Mouse (Mus musculus) limb, embryonic 13.5 days (tissue): Measurements from ENCODE around the gene Samd4b. TPM values are rescaled to one million over a fixed set of nuclear protein-coding genes. Genes with fewer than 3 reads are reported as not detected.
"Not testable (repeated sequence)": the region's sequence is repeated elsewhere in the genome, so short reads cannot be mapped to it uniquely, and the experiment has no call there.

Experiments used
- ATAC-seq: fragments of 200-750 bp; cut with Nextera tagmentation; 2 replicates; pipeline ENCODE4 v1.8.0; 2017; ENCODE audit warnings: low read depth, moderate number of reproducible peaks, moderate TSS enrichment; ENCODE audit not compliant: low FRiP score
- H3K27ac ChIP-seq: fragments of 300-500 bp; sonication (generic); 2 replicates; pipeline ENCODE4 v1.5.1; 2015; ENCODE audit warnings: inconsistent platforms, mild to moderate bottlenecking, moderate library complexity
- H3K27me3 ChIP-seq: fragments of 300-500 bp; sonication (generic); 2 replicates; pipeline ENCODE4 v1.6.1; 2015; ENCODE audit warnings: mild to moderate bottlenecking, inconsistent platforms
- H3K36me3 ChIP-seq: fragments of 300-500 bp; sonication (generic); 2 replicates; pipeline ENCODE4 v1.6.1; 2015; ENCODE audit warnings: inconsistent platforms, mild to moderate bottlenecking, moderate library complexity
- H3K4me1 ChIP-seq: fragments of 300-500 bp; sonication (generic); 2 replicates; pipeline ENCODE4 v1.6.1; 2015; ENCODE audit warnings: inconsistent platforms
- H3K4me2 ChIP-seq: fragments of 300-500 bp; sonication (generic); replicated peaks from 2 replicates; pipeline ENCODE4 v1.6.1; 2015; ENCODE audit warnings: inconsistent platforms, mild to moderate bottlenecking, moderate library complexity
- H3K4me3 ChIP-seq: fragments of 300-500 bp; sonication (generic); 2 replicates; pipeline ENCODE4 v1.5.1; 2015; ENCODE audit warnings: moderate library complexity, mild to moderate bottlenecking, inconsistent platforms
- H3K9ac ChIP-seq: fragments of 300-500 bp; sonication (generic); 2 replicates; pipeline ENCODE4 v1.6.1; 2015; ENCODE audit warnings: mild to moderate bottlenecking, inconsistent platforms
- H3K9me3 ChIP-seq: fragments of 300-500 bp; sonication (generic); 2 replicates; pipeline ENCODE4 v1.6.1; 2016; ENCODE audit warnings: inconsistent platforms
- WGBS: fragments of 180-500 bp; shearing (Covaris S2); methylation state at CpG from one replicate; pipeline ENCODE4 v1.1.7; 2015; 5-methylcytosine and 5-hydroxymethylcytosine counted together
- polyA plus RNA-seq: library from polyadenylated mRNA; unstranded; fragments of >200 nt; fragmentation: Nextera tagmentation; extraction: Ambion mirVana; gene quantifications from 2 replicates; pipeline ENCODE4 v1.2.1, GENCODE M21; 2015

Gene Samd4b
- polyA plus RNA-seq, 1 experiment from 2014 or later, result 31.7 TPM

DNA sequence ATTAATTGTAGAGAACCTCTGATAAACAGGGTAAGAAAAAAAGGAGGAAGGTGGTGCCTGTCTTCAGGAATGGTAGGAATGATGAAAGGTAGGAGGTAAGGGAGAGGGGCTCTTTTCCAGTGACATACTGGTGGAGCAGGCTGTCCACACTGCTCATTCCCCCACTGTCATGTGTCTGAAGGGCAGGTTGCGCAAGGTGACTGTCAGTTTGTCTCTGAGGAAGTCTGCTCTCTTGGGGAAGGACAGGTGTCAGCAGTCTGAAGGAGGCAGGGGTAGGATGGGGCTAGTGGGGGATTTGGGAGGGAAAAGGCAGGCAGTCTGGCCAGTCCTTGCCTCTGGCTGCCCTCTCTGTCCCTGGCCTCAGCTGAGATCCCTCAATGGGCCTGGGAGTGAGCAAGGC lies 196.9 kb downstream of the Samd4b start:
- no peak overlapping the region for H3K9ac ChIP-seq
- no peaks in the 10 kb centered on the region for H3K9me3 ChIP-seq
- no peak overlapping the region for H3K27ac ChIP-seq
- H3K4me2 ChIP-seq, result no peak overlapping the region
- no peaks in the 10 kb centered on the region for H3K27me3 ChIP-seq
- no peak for ATAC-seq
- peaks cover 95% of the 10 kb centered on the region for H3K36me3 ChIP-seq
- no peaks in the 10 kb centered on the region for H3K4me1 ChIP-seq
- WGBS, result 100% methylated on average over 1 of the region's 1 CpGs
- H3K4me3 ChIP-seq, result no peak overlapping the region

DNA sequence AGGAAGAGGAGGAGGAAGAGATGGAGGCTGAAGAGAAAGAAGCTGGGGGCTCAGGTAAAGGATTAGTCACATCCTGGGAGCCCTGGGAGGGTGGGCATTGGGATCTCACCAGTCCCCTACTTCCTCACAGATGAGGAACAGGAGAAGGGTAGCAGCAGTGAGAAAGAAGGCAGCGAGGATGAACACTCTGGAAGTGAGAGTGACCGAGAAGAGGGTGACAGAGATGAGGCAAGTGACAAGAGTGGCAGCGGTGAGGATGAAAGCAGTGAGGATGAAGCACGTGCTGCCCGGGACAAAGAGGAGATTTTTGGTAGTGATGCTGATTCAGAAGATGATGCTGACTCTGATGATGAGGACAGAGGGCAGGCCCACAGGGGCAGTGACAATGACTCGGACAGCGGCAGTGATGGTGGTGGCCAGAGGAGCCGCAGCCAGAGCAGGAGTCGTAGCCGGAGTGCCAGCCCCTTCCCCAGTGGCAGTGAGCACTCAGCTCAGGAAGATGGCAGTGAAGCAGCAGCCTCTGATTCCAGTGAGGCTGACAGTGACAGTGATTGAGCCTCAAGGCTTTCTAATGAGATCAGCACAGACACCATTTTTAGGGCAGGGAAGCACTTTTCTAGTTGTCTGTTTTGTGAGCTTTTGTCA lies 199.1 kb downstream of the Samd4b start:
- WGBS, result 91% methylated on average over 10 of the region's 10 CpGs
- H3K9me3 ChIP-seq, result no peaks in the 10 kb centered on the region
- no peak overlapping the region for H3K27ac ChIP-seq
- no peak for ATAC-seq
- no peak overlapping the region for H3K4me3 ChIP-seq
- peaks cover 90% of the 10 kb centered on the region for H3K36me3 ChIP-seq
- H3K27me3 ChIP-seq, result no peaks in the 10 kb centered on the region
- H3K4me1 ChIP-seq, result peaks cover 2% of the 10 kb centered on the region
- no peak overlapping the region for H3K9ac ChIP-seq
- H3K4me2 ChIP-seq, result no peak overlapping the region

DNA sequence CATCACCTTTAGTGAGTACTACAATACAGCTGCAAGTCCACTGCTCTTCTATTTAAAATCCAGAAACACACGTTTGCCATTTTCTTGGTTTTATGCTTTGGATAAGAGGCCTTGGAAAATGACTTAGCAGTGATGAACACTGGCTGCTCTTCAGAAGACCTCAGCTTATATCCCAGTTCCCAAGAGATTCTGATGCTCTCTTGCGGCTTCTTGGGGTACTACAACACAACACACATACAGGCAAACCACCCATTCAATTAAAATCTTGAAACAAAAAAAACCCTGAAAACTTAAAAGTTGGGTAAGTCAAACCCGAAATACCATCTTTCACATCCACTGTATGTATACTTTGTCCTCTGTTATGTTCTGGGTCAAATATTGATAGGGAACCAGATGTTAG lies 199.9 kb downstream of the Samd4b start:
- Histone ChIP-seq H3K27me3 (no peaks in the 10 kb centered on the region), H3K4me2 (no peak overlapping the region), H3K9me3 (no peaks in the 10 kb centered on the region), H3K27ac (no peak overlapping the region), H3K36me3 (peaks cover 82% of the 10 kb centered on the region), H3K9ac (no peak overlapping the region), H3K4me3 (no peak overlapping the region), H3K4me1 (peaks cover 8% of the 10 kb centered on the region)
- ATAC-seq, result no peak
- WGBS, result 73% methylated on average over 3 of the region's 3 CpGs

DNA sequence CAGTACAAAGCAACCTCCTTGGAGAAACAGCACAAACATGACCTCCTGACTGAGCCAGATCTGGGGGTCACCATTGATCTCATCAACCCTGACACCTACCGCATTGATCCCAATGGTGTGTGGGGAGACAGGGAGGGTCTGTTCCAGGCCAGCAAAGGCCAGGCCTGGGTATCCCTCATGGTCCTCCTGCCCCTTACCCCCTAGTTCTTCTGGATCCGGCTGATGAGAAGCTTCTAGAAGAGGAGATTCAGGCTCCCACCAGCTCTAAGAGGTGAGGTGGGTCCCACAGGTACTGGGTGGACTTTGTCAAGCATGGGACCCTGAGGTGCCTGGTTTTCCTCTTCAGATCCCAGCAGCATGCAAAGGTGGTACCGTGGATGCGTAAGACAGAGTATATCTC lies 202.5 kb downstream of the Samd4b start:
- Histone ChIP-seq H3K4me2 (no peak overlapping the region), H3K4me3 (no peak overlapping the region), H3K9ac (no peak overlapping the region), H3K27ac (no peak overlapping the region), H3K4me1 (peaks cover 17% of the 10 kb centered on the region), H3K9me3 (no peaks in the 10 kb centered on the region), H3K36me3 (peaks cover 61% of the 10 kb centered on the region), H3K27me3 (no peaks in the 10 kb centered on the region)
- WGBS, result 93% methylated on average over 4 of the region's 4 CpGs
- ATAC-seq, result no peak

DNA sequence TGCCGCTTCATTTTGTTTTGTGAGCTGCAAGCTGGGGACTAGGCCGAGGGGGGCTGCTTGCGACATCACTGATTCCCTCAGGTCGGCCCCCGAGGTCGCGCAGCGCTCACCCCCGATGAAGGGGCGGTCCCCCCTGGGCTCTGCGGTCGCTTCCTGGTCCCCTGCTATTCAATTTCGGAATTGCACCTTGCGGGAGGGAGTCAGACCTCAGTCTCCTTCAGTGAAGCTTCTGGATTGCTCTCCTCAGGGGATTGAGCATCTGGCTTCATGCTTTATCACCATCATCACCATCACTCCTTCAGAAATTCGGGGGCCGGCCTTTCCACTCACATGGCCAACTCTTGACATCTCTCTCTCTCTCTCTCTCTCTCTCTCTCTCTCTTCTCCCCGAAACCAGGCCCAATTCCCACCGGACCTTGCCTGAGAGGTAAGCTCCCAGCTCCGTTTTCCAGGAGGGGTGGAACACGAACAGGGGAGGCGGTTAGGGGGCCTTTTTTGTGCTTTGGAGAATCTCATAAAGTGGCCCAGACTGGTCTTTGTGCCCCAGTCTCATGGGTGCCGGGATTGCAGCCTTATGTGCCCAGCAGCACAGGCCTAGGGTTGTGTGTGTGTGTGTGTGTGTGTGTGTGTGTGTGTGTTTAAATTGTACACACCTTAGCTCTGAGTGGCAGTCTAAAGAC lies 204.5 kb downstream of the Samd4b start:
- peaks cover 17% of the 10 kb centered on the region for H3K4me1 ChIP-seq
- no peak for ATAC-seq
- H3K9me3 ChIP-seq, result no peaks in the 10 kb centered on the region
- H3K9ac ChIP-seq, result peak overlapping the region; percentile 92
- peak overlapping the region; percentile 96 for H3K4me2 ChIP-seq
- no peaks in the 10 kb centered on the region for H3K27me3 ChIP-seq
- peak overlapping the region; percentile 93 for H3K4me3 ChIP-seq
- H3K36me3 ChIP-seq, result peaks cover 61% of the 10 kb centered on the region
- 4% methylated on average over 22 of the region's 22 CpGs for WGBS
- peak overlapping the region; percentile 76 for H3K27ac ChIP-seq

DNA sequence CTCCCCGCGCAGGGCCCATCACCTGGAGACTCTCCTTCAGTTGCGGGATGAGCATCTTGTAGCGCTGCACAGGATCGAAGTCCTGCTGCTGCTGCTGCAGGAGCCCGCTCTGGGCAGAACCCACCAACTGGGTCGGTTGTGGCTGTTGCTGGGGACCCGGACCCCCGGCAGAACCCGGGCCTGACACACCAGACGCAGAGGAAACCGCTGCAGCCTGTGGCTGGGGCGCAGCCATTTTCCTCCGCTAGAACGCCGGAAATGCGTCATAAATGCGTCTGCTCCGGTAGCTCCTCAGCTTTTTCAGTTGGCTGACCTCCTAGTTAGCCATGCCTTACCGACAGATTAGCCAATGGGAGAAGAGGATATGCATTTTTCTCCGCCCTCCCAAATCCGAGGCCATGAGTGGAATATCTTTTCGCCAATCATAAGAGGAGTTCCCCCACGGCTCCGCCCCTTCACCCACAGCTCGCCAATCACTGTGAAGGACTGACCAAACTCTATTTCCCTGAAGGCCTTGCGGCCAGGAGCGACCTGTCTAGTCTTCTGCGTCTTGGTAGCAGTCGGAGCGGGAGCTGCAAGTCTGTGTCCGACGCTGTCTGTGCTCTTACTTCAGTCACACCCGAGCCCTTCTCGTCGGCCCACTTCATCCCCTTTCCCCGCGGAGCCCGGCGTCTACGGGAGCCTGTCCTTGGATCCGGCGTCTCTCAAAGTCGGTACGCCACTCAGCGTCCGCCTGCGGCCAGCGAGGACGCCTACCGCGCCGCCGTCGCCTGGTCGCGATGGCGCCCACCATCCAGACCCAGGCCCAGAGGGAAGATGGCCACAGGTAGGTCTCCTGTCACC lies 205.3 kb downstream of the Samd4b start, which contains the start of the genes Med29 and Paf1:
Gene Med29 (minus strand): TSS at position 280 of the 843 bp plus-strand sequence.
Gene Paf1 (plus strand): TSS at position 523 of the 843 bp plus-strand sequence.
- Histone ChIP-seq H3K36me3 (peaks cover 61% of the 10 kb centered on the region), H3K9me3 (no peaks in the 10 kb centered on the region), H3K4me3 (peak within 1 kb of the TSS; percentile 93), H3K27ac (peak within 1 kb of the TSS; percentile 76), H3K9ac (peak within 1 kb of the TSS; percentile 92), H3K4me2 (peak within 1 kb of the TSS; percentile 96), H3K4me1 (peaks cover 17% of the 10 kb centered on the region), H3K27me3 (no peaks in the 10 kb centered on the region)
- under 1% methylated on average over 58 of the region's 58 CpGs for WGBS
- ATAC-seq, result peak; percentile 99

DNA sequence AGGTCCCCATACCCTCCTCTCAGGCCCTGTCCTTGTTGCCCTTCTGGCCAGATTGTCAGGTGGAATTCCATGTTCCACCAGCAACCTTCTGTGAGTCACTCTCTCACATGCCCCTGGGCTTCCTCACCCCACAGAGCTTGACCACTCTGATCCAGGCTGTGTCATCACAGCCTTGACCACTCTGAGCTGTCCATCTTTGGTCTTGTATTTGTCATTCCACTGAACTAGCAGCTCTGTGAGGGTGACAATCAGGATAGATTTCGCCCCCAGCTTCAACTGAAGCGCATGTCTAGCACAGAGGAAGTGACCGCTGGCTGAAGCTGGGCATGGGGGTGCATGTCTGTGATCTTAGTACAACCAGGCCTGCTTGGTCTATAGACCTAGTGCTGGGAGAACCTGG lies 207.6 kb downstream of the Samd4b start:
- peaks cover 61% of the 10 kb centered on the region for H3K36me3 ChIP-seq
- no peak overlapping the region for H3K9ac ChIP-seq
- no peak overlapping the region for H3K4me2 ChIP-seq
- no peak for ATAC-seq
- no peak overlapping the region for H3K4me3 ChIP-seq
- H3K4me1 ChIP-seq, result peaks cover 23% of the 10 kb centered on the region
- no peaks in the 10 kb centered on the region for H3K9me3 ChIP-seq
- no peaks in the 10 kb centered on the region for H3K27me3 ChIP-seq
- H3K27ac ChIP-seq, result no peak overlapping the region
- WGBS, result 96% methylated on average over 3 of the region's 3 CpGs

DNA sequence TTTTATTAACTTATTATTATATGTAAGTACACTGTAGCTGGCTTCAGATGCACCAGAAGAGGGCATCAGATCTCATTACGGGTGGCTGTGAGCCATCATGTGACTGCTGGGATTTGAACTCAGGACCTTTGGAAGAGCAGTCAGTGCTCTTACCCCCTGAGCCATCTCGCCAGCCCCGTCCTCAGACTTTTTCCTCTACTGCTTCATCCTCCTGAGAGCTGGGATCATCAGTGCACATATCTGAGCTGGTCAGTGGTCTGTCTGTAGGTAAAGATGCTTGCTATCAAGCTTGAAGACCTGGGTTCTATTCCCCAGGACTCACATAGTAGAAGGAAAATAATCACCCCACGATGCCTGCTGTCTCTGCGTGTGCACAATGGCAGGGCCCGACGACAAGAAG lies 210.6 kb downstream of the Samd4b start:
- 89% methylated on average over 7 of the region's 7 CpGs for WGBS
- H3K27me3 ChIP-seq, H3K27ac ChIP-seq, ATAC-seq, H3K9ac ChIP-seq, H3K9me3 ChIP-seq, H3K4me3 ChIP-seq, H3K4me2 ChIP-seq: not testable (repeated sequence)
- H3K4me1 ChIP-seq, result peaks cover 29% of the 10 kb centered on the region
- peaks cover 52% of the 10 kb centered on the region for H3K36me3 ChIP-seq

DNA sequence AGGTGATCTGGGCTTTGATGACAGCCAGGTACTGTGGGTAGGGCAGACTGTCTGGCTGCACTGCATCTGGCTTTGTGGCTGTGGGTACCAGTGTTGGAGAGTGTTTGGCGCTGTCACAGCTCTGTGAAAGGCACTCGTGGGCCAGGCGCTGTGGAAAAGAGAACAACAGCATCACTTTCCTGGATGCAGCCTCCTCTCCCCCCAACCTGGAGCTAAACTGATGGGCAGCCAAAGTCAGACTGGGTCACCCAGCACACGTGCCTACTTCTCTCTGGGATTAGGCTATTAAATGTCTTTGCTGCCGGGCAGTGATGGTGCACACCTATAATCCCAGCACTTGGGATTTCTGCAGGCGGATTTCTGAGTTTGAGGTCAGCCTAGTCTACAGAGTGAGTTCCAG lies 211.1 kb downstream of the Samd4b start:
- ATAC-seq, H3K4me2 ChIP-seq, H3K4me3 ChIP-seq, H3K9ac ChIP-seq, H3K9me3 ChIP-seq, H3K27me3 ChIP-seq, H3K27ac ChIP-seq: not testable (repeated sequence)
- Histone ChIP-seq H3K4me1 (peaks cover 33% of the 10 kb centered on the region), H3K36me3 (peaks cover 52% of the 10 kb centered on the region)
- whole genome bisulfite sequencing, result 82% methylated on average over 6 of the region's 6 CpGs

DNA sequence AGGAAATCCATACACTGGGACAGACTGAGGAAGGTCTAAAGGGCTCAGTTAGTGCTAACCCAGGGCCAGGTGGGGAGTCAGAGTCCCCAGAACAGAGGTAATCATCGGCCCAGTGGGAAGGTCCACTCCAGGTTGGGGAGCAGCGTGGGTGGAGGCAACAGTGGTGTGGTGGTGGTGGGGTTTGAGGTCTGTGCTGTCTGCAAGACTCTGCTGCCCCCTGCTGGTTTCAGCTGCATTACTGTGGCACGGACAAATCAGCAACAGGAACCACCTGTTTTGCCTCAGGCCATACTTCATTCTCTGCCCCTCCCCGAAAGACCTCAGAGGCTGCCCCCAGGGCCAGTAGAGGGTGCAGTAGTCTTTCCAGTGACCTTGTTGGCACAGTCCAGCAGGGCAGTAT lies 211.5 kb downstream of the Samd4b start:
- Histone ChIP-seq H3K36me3 (peaks cover 52% of the 10 kb centered on the region), H3K4me2 (no peak overlapping the region), H3K27ac (no peak overlapping the region; the same call in 1 of the 2 replicates), H3K4me3 (no peak overlapping the region), H3K4me1 (peaks cover 33% of the 10 kb centered on the region), H3K9me3 (no peaks in the 10 kb centered on the region), H3K9ac (no peak overlapping the region; the same call in 1 of the 2 replicates), H3K27me3 (no peaks in the 10 kb centered on the region)
- 4% methylated on average over 4 of the region's 4 CpGs for WGBS
- peak; percentile 66 for ATAC-seq

DNA sequence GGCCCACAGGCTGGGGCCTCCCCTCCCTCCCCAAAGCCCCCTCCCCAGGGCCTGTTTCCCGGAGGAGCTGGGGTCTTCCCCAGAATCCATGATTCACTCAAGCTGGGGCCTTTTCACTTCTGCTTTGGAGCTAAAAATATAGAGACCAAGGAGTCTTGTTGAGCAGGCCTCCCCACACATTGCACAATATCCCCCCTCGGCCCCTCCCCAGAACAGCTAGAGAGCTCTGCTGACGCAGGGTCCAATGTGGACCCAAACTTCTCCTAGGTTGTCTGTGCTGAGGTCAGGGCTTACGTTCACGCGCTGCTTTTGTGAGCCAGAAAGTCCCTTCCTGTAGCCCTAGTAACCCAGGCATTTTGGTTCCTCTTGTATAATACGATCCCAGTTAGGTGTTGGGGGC lies 211.9 kb downstream of the Samd4b start:
- no peak for ATAC-seq
- H3K4me2 ChIP-seq, result no peak overlapping the region
- no peak overlapping the region; the same call in 1 of the 2 replicates for H3K9ac ChIP-seq
- peaks cover 52% of the 10 kb centered on the region for H3K36me3 ChIP-seq
- H3K4me3 ChIP-seq, result no peak overlapping the region
- 81% methylated on average over 7 of the region's 7 CpGs for WGBS
- no peaks in the 10 kb centered on the region for H3K27me3 ChIP-seq
- H3K9me3 ChIP-seq, result no peaks in the 10 kb centered on the region
- peaks cover 33% of the 10 kb centered on the region for H3K4me1 ChIP-seq
- no peak overlapping the region; the same call in 1 of the 2 replicates for H3K27ac ChIP-seq

DNA sequence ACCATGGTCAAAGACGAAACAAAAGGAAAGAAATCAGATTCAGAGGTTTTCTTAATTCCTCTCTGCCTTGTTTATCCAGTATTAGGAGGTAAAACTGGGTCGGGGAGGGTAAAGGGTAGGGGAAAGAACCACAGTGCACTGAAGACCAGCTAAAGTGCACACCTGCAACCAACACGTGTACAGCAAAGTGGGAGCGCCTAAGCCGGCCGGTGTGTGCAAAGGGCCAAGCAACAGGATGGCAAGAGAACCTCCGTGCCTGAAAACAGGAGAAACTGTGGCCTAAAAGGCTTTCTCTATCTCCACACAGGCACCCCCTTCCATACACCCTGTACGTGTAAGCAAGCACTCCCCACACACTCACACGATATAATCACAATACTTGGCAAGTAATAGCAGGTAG lies 212.7 kb downstream of the Samd4b start:
- H3K4me3 ChIP-seq, result no peak overlapping the region
- no peak overlapping the region for H3K27ac ChIP-seq
- no peaks in the 10 kb centered on the region for H3K27me3 ChIP-seq
- no peak for ATAC-seq
- peaks cover 41% of the 10 kb centered on the region for H3K4me1 ChIP-seq
- H3K9me3 ChIP-seq, result no peaks in the 10 kb centered on the region
- H3K4me2 ChIP-seq, result no peak overlapping the region
- H3K9ac ChIP-seq, result no peak overlapping the region
- peaks cover 45% of the 10 kb centered on the region for H3K36me3 ChIP-seq
- WGBS, result 94% methylated on average over 9 of the region's 9 CpGs
